Mouse (Mus musculus): ENCODE measurements at regions not wholly inside any gene's neighbourhood (a gene's known extent, or its start where the extent isn't known, plus 50 kb on each side); places are given as distances from the start of the nearest gene placed in this dataset.
"Not testable (repeated sequence)": the region's sequence is repeated elsewhere in the genome, so short reads cannot be mapped to it uniquely, and the experiment has no call there.

DNA sequence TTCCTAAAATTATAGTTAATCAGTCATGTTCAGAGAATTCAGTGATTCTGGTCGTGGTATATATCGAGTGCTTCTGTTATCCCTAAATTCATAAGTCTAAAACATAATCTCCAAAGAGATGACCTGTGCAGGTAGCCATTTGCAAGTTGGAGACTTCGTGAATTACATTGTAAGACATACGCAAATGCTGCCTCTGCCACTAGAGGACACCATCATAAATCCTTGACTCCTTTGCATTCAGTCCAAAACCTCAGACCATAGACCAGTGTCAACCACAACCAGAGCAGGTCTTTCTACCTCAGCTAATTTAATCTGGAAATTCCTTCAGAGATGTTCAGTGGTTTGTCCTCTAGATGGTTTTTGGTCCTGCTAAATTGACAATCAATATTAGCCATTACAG lies 302.8 kb upstream of the Zic4 start:
- no peak for DNase-seq

DNA sequence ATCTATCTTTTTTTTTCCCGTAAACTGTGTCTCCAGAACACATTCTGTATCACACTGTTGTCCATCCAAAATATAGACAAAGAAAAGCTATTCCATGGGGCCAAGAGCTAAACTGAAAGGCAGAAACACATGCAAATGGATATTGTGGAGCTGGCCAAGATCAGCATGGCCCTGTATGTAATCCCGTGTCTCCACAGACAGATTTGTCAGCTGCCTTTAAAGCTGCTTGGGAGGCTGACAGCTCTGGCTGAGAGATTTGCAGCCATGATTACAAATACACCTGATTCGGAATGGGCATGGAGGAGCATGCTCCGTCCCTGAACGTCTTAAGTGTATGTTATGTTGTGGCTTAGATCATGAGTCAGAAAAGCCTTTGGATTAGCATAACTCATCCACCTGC lies 292.7 kb upstream of the Zic4 start:
- no peak for DNase-seq

DNA sequence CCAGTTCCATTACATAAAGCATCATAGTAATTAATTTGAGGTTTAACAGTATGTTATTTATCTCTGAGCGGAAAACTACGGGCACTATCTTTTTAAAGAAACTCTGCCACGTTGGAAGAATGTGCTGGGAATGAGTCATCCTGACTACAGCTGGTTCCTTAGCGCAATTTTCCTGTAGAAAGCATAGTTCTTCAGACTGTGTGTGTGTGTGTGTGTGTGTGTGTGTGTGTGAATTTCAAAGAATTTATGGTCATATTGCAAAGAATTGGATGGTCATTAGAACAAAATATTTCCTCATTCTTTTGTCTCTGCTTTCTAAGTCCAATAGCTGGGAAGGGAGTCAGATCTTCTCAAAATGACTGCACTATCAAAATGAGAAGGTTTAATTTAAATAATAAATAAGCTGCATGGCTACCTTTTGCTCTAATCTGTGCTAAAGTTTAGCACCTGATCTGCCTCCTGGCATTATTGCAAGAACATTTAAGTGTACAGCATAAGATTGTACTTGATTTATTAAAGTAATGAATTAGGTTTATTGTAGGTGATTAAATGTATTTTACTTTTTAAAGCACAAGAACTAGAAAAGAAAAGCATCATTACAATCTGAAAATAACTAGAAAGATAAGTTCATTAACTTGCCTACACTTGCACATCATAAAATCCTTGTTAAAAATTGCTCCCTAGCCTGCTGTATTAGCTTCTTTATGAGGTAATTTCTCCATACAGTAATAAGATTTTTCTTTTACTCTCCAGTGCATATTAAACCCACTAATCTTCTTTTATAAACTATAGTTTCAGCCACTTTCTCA lies 288.6 kb upstream of the Zic4 start:
- no peak for DNase-seq

DNA sequence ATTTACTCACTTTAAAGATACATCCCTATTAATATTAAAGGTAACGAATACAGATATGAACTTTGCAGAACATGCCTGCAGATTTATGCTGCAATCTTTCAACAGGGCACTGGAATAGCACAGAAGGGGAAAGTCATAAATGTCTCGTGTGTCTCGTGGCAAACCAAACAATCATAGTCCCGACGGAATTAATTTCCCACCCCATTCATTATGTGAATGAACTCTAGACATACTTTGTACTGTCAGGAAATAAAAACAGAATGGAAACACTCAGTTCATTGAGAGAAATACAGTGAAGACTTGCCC lies 288.1 kb upstream of the Zic4 start:
- DNase-seq = no peak

DNA sequence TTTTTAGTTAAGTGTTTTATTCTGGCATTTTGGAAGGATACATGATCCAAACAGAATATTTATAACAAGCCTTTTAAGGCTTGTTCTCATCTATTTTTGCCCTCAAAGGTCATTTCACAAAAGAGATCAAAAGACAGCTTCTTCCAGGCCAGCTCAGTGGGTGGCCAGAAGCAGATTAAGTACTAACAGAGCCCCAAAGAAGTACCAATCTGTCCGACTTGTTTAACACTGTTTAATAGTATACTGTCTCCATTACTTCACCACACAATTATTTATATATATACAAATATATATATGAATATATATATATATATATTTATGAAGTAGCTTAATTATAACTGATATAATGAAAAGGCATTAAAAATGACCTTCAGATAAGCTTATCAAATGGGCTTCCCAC lies 284.7 kb upstream of the Zic4 start:
- no peak for DNase-seq

DNA sequence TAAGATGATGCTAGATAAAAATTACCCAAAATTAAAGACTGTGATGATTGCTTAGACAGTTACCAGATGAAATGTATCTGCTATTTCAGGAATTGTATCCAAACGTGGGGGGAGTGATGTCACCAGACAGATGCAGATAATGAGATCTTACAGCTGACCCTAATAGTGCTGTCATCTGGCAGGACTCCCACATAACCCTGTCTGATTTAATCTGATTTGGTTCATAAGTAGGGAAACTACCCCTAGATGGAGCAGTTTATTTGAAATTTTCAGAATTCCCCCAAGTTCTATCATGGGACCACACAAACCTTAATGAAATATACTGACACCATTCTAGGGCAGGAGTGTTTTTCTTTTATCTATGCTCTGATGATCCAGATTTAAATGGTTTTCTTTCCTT lies 278.4 kb upstream of the Zic4 start:
- DNase-seq = no peak

DNA sequence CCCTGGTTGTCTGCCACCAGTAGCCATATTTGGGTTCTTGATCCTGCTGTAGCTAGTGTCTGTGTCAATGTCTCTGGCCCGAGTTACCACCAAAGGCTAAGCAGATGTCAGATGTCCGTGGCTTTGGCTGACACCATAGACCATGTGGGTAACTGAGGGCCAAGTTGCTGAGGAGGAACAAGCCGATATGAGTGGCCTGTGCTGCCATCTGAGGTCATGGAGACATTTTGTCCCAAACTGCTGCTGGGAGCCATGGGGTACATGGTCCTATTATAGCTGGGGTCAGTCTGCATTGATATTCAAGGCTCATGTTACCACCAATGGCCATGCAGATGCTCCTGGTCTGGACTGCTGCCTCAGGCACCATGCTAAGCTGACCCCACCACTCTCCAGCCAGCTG lies 276.3 kb upstream of the Zic4 start:
- peak; percentile 96 for DNase-seq

DNA sequence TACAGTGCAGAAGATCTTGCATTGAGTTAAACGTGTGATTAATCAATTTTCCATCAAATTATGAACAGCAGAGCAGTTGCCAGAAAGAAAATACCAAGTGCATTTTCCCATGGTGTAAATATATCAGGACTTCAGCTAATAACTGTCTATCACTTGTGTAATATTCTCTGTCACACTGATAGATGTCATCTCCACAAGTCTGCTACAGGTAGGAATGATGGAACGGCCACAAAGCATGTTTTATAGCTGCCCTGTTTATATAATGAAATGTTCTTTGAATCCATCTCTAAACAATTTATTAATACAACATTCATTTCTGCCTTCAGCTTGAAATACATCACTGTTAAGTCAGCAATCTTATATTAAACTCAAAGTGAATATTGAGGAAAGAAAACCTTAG lies 272.9 kb upstream of the Zic4 start:
- no peak for DNase-seq

DNA sequence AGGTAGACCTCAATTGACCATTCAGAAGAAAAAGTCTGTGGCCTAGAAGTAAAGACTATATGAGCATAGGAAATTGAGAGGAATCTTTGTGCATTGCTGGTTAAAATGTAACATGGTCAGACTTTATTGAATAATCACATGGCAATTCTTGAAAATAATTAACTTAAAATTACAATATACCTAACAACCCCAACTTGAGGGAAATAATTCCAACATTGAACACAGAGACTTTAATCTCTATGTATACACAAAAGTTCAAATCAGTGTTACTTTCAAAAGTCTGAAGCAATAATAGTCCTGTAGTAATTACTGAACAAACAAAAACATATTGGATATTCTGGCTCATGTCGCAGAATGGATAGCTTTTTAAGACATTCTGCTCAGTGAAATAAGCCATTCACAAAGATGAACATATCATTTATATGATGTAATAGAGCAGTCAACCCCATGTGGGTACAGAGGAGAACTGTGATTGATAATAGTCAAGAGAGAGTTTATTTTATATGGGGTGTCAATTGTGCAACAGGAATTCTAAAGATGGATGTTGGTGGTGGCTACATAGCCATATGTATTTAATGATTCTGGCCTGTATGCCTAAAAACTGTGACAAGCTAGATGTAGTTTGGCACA lies 270.7 kb upstream of the Zic4 start:
- no peak for DNase-seq

DNA sequence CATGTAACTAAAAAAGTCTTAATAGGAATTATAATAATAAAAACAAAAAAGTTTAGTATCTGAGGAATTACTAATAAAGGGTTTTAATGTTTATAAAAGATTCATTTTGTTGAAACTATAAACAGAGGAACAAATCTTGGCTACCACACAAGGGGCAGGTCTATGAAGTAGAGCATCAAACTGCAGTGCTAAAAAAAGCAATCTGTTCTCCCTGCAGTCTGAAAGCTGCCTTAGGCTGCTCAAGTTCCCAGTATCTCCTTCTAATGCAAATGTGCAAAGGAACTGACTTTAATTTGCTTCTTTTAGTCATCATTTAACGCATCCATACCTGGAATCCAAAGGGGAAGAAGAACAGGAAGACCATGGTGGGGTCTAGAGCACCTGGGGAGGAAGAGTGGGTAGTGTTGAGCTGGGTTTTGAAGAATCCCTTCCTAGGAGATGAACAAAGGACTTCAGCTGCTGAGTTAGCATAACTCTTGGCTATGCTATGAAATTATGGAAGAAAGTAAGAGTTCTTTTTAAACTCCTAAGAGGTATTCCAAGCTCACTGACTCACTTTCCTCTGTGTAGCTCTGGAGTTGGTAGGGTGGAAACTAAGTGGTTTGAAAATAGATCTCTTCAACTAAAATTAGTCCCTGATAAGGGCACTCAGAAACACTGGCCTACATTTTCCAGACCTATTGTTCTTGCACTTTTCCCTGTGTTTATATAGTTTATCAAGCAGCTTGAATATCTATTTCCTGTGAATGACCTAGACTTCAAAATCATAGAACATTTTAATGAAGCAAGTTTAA lies 260.4 kb upstream of the Zic4 start:
- no peak for DNase-seq

DNA sequence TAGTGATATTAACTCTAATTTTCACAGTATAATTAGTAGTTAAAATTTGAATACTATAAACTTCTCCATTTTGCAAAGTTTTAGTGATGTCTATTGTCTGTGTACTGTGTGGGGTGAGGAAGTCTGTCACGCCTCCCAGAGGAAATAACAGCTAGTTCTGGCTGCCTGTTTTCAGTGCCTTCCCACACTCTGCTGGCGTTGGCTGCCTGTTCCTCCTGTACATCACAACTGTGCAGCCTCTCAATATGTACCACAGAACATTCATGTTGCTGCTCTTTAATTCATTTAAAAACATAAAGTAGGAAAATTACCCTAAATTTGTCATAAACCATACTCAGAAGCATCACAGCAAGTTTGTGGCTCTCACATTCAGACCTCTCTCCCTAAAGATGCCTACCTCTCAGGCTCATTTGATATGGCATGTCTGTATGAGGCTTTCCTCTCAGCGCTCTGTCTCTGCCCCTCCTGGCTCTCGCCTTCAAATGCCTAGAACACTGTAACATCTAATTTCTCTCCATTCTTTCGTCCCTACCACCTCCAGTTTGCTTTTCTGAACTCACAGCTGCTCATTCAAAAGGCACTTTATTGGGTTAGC lies 239.7 kb upstream of the Zic4 start:
- no peak for DNase-seq

DNA sequence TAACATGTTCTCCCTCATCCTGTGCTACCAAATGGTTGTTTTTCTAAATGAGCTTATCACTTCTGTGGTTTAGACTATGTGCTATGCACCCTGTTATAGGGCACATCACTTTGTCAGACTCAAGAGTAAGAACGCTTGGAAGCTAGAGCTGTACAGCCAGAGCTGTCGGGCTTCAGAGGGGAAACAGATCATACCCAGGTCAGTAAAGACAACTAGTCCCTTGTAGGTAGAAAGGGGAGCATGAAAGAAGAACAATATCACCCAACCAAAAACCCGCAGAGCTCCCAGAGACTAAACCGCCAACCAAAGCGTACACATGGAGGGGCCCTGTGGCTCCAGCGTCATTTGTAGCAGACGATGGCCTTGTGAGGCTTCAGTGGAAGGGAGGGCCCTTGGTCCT lies 239.0 kb upstream of the Zic4 start:
- DNase-seq = no peak

DNA sequence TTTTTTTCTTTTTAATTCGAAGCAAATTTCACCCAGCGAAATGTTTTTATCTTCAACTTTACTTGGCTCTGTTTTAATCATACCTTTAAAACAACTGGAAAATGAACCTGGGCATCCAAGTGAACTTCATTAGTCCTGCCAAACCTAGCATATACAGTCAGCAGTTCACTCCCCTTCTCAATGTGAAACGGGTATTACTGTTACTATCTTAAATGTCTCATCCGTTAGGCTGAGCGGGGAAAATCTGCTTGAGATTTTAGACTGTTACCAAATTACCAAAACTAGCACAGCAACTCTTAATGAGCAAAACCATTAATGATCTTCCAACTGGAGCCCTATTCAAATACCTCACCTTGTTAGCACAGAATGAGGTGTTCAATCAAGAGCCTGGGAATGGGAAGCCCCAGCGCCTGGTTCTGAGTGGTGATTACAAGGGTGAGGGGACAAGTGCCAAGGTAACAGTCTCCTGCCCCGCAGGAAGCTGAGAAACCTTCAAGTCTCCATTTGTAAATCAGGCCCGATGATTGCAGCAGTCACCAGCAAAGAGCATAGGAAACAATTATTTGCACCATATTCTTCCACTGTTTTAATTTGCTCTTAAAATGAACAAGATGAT lies 235.5 kb upstream of the Zic4 start:
- no peak for DNase-seq

DNA sequence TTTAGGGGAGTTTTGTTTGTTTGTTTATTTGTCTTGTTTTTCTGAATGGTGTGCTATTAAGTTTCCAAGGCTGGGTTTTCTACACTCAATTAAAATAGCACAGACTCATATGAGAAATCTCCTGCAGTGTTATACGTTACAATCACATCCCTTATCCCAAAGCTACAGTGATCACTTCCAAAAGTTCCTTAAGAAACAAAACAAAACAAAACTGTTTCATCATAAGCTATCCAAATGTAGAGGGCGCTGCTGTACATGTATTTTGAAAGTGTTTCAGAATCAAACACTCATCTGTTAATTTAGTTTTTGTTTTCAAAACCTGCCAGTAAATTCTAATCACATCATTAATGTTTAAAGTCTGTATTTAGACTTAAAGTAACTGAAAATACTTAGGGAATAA lies 233.7 kb upstream of the Zic4 start:
- DNase-seq = not testable (repeated sequence)

DNA sequence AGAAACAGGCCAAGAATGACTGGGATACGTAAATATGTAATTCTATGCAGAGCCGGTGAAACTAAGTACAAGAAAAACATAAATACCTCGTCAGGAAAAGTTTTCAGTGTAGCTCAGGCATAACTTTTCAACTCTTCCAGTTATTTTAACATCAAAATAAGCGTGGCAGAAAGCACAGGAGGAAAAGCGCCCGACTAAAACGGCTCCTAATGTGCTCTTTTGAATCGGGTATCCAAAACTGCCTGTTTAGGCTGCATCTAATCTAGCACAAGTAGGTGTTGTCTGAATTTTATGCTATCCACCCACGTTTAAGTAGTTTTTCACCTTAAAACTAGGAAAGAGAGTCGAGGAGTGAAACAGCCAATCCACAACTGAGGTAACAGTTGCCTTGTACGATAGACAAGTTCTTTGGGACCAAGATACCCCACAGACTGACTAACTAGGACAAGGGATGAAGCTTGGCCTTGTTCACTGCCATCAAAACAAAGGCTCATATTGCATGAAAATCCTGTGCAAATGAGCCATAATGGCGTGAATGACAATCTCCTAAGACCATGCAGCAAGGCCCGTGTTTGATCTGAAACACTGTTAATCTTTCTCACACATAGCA lies 232.0 kb upstream of the Zic4 start:
- DNase-seq = no peak

DNA sequence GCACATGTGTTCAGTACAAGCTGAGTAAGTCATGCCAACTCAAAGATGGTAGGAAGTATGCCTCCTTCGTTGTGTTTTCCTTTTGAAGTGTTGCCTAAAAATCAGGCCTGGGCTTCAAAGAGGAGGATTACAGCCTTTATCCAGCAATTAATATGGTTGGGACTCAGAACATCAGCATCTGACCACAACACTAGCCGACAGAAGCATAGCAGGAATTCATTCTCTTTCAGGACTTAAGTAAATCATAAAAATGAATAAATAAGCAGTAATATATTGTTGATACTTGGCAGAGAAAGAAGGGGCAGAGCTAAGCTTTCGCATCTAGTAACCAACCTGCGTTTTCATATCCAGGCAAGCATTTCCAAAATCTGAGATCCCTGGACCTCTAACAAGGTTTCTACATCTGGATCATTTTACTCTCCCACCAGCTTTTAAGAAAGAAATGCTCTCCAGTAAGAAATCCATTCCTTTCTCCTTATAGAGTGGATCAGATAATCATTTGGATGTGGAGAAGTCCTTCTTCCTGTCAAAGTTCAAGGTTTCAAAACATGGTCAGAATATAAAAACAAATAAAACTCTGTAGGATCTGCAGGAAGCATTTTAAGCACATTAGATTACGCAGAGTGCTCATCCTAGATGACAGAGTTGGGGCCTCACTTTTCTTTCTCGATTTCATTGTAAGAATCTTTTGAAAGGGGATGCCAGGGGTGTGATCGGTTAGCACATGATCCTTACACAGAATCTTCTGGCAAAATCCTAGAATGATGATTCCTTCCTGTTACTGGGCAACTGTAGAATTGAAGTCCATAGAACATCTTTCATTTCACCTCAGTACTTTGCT lies 230.6 kb upstream of the Zic4 start:
- no peak for DNase-seq

DNA sequence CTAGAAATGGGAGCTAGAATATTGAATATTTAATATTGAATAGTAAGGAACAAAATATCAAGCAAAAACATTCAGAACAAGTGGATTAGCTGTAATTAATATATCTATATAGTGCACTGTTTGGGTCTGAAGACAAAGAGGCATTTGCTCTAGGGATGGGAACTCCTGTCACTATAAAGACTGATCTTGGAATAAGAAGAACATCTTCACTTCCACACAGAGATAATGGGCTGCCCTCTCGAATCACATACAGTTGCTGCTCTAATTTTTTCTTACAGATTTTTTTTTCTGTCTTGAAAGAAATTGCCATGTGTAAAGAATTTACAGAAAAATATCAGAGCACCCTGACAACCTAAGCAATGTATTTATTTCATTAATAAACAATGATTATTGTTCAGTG lies 229.7 kb upstream of the Zic4 start:
- no peak for DNase-seq

DNA sequence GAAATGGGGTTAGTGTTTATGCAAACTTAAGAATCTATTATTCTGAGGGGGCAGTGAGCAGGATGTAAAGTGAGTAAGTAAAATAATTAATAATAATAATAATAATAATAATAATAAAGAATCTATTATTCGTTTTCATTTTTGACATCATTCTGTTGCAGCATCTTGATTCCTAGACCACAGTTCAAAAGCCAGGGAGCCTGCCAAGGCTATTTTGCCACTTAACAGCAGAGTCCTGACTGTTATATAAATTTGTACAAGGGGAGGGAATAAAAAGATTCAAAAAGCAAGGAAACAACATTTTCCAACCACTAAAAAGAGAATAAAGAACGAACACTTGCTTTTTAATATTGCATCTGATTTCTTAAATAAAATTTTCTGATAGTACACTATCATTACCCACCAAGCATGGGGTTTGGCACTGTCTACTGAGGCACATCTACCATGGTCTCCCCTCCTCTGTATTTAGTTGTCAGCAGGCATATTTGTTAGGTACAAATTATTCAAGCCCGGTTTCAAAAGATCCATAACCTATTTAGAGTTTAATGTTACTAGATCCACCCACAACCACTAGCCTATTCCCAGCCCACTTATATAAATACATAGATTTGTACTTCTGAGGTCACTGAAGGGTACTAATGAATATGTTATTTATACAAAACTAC lies 228.8 kb upstream of the Zic4 start:
- no peak for DNase-seq

DNA sequence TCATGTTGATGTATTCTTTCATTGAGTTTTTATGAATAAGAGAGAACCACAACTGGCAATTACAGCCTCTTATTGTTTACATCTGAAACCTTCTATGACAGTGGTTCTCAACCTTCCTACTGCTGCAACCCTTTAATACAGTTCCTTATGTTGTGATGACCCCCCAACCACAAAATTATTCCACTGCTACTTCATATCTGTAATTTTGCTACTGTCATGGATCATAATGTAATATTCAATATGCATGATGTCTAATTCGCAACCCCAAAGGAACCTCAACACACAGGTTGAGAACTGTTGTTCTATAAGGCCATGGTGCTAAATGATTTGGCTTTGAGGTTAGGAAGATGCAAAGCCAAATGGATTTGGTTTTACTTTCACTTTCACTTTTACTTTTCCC lies 227.9 kb upstream of the Zic4 start:
- no peak for DNase-seq

DNA sequence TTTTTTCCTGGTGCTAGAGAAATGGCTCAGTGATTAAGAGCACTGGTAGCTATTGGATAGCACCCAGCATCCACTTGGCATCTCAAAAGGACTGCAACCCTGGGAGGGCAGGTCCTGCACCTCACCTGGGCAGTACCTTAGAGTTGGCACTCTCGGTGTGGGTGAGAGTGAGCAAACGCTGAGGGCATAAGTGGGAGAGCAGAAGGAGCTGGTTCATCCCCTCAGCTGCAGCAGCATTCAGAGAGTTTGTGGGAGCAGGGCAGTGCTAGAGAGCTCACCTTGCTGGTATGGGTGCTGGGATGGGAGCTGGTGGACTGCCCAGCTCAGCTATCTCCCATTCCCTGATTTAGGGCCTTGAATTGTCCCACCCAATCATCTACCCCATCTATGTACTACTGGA lies 227.1 kb upstream of the Zic4 start:
- no peak for DNase-seq

DNA sequence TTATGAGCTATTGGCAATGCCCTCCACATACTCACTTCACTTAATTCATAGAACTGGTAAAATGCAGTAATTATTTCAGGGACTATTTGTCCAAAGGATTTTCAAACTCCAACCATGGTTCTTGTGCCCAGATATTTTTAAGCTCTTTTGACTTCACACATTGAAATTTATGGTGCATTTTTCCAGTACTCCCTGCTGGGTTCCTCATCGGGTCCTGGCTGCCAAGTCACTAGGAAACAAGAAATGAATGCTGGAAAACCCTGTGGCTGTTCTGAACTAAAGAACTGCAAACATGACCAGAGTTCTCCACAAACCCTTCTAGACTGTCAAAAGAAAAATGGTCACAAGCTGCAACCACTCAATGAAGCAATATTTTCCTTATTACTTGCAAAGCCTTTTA lies 221.6 kb upstream of the Zic4 start:
- DNase-seq = no peak

DNA sequence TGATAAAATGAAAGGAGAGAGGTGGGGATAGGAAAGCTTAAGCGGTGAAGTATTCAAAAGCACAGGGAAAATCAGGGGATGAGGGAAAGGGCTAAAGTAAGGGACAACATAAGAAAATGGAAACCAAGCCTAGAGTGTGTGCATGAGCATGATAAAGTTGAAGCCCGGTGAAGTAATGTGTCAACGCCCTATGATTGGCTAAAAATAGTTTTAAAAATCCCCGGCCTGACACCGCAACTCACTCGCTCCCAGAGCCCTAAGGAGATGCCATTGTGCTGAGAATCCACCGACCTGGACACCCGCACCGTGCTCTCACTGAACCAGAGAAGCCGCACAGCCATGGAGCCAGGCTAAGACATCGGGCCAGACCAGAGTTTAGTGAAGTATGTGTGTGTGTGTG lies 210.3 kb upstream of the Zic4 start:
- DNase-seq = no peak
